Mouse (Mus musculus) midbrain, embryonic 11.5 days (tissue): Measurements from ENCODE around the gene Slc39a10. TPM values are rescaled to one million over a fixed set of nuclear protein-coding genes. Genes with fewer than 3 reads are reported as not detected.

ENCODE experiments used
- ATAC-seq: fragments of 200-750 bp; cut with Nextera tagmentation; 2 replicates; pipeline ENCODE4 v1.8.0; 2017; ENCODE audit warnings: moderate TSS enrichment, moderate library complexity; ENCODE audit not compliant: low FRiP score
- DNase-seq: peaks from one replicate; pipeline ENCODE4 v3.0.0; 2015; ENCODE audit warnings: low spot score; ENCODE audit errors: missing footprints
- H3K27ac ChIP-seq: fragments of 300-500 bp; sonication (generic); 2 replicates; pipeline ENCODE4 v1.5.1; 2014; ENCODE audit warnings: low read depth, low read length
- H3K27me3 ChIP-seq: fragments of 300-500 bp; sonication (generic); 2 replicates; pipeline ENCODE4 v1.6.1; 2014; ENCODE audit warnings: mild to moderate bottlenecking, low read length, moderate library complexity, mixed read lengths; ENCODE audit not compliant: control insufficient read depth, insufficient read depth
- H3K36me3 ChIP-seq: fragments of 300-500 bp; sonication (generic); 2 replicates; pipeline ENCODE4 v1.6.1; 2014; ENCODE audit warnings: mild to moderate bottlenecking, low read length, moderate library complexity, mixed read lengths; ENCODE audit not compliant: control insufficient read depth, insufficient read depth
- H3K4me1 ChIP-seq: fragments of 300-500 bp; sonication (generic); 2 replicates; pipeline ENCODE4 v1.6.1; 2014; ENCODE audit warnings: low read length; ENCODE audit not compliant: control insufficient read depth, insufficient read depth
- H3K4me2 ChIP-seq: fragments of 300-500 bp; sonication (generic); 2 replicates; pipeline ENCODE4 v1.6.1; 2014; ENCODE audit warnings: mild to moderate bottlenecking, moderate library complexity
- H3K4me3 ChIP-seq: fragments of 300-500 bp; sonication (generic); 2 replicates; pipeline ENCODE4 v1.5.1; 2014; ENCODE audit warnings: low read depth, low read length
- H3K9ac ChIP-seq: fragments of 300-500 bp; sonication (generic); 2 replicates; pipeline ENCODE4 v1.6.1; 2014; ENCODE audit warnings: low read length
- H3K9me3 ChIP-seq: fragments of 300-500 bp; sonication (generic); 2 replicates; pipeline ENCODE4 v1.6.1; 2016; ENCODE audit warnings: low read length; ENCODE audit not compliant: control insufficient read depth
- WGBS: fragments of 180-500 bp; shearing (Covaris S2); extraction: QIAGEN DNeasy Blood & Tissue Kit; methylation state at CpG from one replicate; pipeline ENCODE4 v1.1.7; 2014; 5-methylcytosine and 5-hydroxymethylcytosine counted together
- polyA plus RNA-seq: library from polyadenylated mRNA; unstranded; fragments of >200 nt; fragmentation: Nextera tagmentation; extraction: Ambion mirVana; gene quantifications from 2 replicates; pipeline ENCODE4 v1.2.1, GENCODE M21; 2014

Slc39a10 gene
- 84.7 and 93.5 TPM in 2 replicates for polyA plus RNA-seq

DNA sequence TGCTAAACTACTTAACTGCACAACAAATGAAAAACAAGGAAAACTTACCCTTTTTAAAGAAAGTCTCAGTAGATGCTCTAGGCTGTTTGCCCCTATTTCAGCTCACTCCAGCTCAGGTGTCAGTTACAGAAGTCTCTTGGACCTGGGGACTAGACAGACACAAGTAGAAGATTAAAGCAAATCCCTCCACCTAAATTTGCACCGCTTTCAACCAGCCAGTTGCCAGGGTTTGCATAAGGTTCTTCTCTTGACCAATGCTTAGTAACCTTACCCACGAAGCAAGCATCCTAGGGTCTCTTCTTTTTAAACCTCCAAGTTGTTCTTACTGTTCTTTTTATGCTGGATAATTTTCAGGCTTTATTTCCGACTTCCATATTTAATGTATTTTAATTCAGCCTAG is at the start of gene Slc39a10:
Gene Slc39a10, minus strand, starts transcription at position 101 of the 400 bp plus-strand sequence.
- no peak within 1 kb of the TSS for H3K4me3 ChIP-seq
- no peaks in the 10 kb centered on the region for H3K27me3 ChIP-seq
- DNase-seq (no peak), ATAC-seq (no peak)
- no peak within 1 kb of the TSS for H3K27ac ChIP-seq
- H3K9me3 ChIP-seq: no peaks in the 10 kb centered on the region
- H3K9ac ChIP-seq: no peak within 1 kb of the TSS
- 65% methylated on average over 3 of the region's 3 CpGs for WGBS
- H3K4me1 ChIP-seq: no peaks in the 10 kb centered on the region
- no peaks in the 10 kb centered on the region for H3K36me3 ChIP-seq
- H3K4me2 ChIP-seq: no peak within 1 kb of the TSS

DNA sequence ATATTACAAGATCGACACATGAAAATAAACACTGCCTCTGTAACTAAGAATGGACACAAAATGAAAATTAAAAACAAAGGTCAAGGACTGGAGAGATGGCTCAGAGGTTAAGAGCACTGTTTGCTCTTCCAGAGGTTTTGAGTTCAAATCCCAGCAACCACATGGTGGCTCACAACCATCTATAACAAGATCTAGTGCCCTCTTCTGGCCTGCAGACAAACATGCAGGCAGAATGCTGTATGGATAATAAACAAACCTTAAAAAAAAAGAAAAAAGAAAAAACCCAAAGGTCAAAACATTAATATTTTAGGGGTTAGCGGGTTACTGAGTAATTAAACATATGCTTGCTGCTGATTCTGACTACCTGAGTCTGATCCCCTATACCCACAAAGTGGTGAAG is 46.6 kb upstream of the Slc39a10 start:
- no peak overlapping the region for H3K4me2 ChIP-seq
- ATAC-seq (no peak), DNase-seq (no peak)
- H3K27ac ChIP-seq: no peak overlapping the region
- H3K4me1 ChIP-seq: no peaks in the 10 kb centered on the region
- no peak overlapping the region for H3K4me3 ChIP-seq
- 87% methylated on average over 2 of the region's 2 CpGs for WGBS
- H3K9ac ChIP-seq: no peak overlapping the region
- H3K27me3 ChIP-seq: no peaks in the 10 kb centered on the region
- no peaks in the 10 kb centered on the region for H3K36me3 ChIP-seq
- no peaks in the 10 kb centered on the region for H3K9me3 ChIP-seq

DNA sequence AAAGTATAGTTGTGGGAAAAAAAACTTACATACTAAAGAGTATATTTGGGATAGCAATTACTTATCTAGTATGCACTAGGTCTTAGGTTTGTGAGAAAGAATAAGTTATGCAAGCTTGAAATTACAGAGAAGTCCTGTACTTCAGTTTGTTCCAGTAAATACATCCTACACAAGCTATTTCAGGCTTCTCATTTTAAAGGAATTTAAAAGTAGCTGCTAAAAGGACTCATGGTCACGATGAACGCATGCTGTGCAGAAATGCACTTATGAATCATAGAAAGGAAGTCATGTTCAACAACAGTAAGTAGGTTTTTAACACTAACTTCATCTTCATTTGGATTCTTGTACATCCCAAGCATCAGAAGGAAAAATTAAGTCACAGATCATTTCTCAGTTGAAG is 45.0 kb upstream of the Slc39a10 start:
- Histone ChIP-seq H3K27me3 (no peaks in the 10 kb centered on the region), H3K36me3 (no peaks in the 10 kb centered on the region), H3K4me2 (no peak overlapping the region), H3K4me1 (no peaks in the 10 kb centered on the region), H3K9ac (no peak overlapping the region), H3K9me3 (no peaks in the 10 kb centered on the region), H3K4me3 (no peak overlapping the region), H3K27ac (no peak overlapping the region)
- DNase-seq (no peak), ATAC-seq (no peak)
- WGBS: 92% methylated on average over 2 of the region's 2 CpGs

DNA sequence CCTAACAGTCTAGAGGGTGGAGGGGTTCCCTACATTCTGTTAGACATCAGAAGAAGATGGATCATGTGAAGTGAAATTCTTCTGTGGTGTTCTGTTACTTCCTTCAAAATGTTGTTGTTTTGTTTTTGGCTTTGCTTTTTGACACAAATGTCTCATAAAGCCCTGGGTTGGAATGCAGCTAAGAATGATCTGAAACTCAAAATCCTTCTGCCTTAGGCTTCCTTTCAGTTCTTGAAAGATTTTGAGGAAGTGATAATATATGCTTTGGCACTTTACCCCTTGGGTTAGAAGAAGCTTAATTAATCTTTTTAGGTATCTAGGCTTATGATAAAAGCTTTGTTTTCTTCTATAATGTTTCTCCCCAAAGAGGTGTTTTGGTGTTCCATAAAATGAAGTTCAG is 34.5 kb upstream of the Slc39a10 start:
- Histone ChIP-seq H3K4me1 (no peaks in the 10 kb centered on the region), H3K36me3 (no peaks in the 10 kb centered on the region), H3K27me3 (no peaks in the 10 kb centered on the region), H3K27ac (no peak overlapping the region), H3K4me2 (no peak overlapping the region), H3K9ac (no peak overlapping the region), H3K9me3 (no peaks in the 10 kb centered on the region), H3K4me3 (no peak overlapping the region)
- DNase-seq (no peak), ATAC-seq (no peak)

DNA sequence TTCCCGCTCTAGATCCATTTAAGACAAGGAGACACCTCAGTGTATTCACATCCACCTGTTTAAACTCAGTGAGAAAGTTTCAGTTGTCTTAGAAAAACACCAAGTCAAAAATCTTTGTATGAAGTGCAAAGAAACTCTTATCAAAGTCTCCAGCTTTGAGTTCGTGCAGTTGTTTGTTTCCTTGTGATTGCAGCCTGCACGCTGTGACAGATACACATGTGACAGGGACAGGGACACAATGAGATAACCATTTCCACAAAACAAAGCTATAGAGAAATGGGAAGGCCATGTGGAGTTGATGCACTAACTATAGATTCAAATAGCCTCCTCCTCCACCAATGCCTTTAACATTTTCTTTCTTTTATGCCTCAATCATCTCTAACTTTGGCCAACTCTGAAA is 33.6 kb upstream of the Slc39a10 start:
- DNase-seq (no peak), ATAC-seq (no peak)
- no peak overlapping the region for H3K4me2 ChIP-seq
- no peaks in the 10 kb centered on the region for H3K36me3 ChIP-seq
- H3K9me3 ChIP-seq: no peaks in the 10 kb centered on the region
- no peak overlapping the region for H3K27ac ChIP-seq
- WGBS: 82% methylated on average over 3 of the region's 3 CpGs
- no peak overlapping the region for H3K9ac ChIP-seq
- no peaks in the 10 kb centered on the region for H3K4me1 ChIP-seq
- no peak overlapping the region for H3K4me3 ChIP-seq
- H3K27me3 ChIP-seq: no peaks in the 10 kb centered on the region

DNA sequence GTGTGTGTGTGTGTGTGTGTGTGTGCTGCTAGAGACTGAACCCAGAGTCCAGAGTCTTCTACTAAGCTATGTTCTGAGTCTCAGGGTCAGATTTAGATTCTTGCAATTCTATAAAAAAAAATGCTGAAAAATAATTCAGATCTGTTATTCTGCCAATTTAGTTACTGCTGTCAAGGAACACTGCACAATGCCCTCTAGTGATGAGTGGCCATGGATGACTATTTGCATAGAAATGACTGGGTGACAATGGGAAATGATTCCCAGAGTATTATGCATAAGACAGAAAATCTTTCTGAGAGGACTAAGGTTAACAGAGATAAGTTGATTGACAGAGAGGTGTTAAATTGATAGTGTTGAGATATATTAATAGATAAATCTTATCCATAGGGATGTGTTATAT is 32.3 kb upstream of the Slc39a10 start:
- H3K4me2 ChIP-seq: no peak overlapping the region
- H3K9ac ChIP-seq: no peak overlapping the region
- no peaks in the 10 kb centered on the region for H3K36me3 ChIP-seq
- no peak overlapping the region for H3K4me3 ChIP-seq
- no peak for ATAC-seq
- H3K27ac ChIP-seq: no peak overlapping the region
- DNase-seq: no peak
- H3K27me3 ChIP-seq: no peaks in the 10 kb centered on the region
- H3K4me1 ChIP-seq: no peaks in the 10 kb centered on the region
- H3K9me3 ChIP-seq: no peaks in the 10 kb centered on the region

DNA sequence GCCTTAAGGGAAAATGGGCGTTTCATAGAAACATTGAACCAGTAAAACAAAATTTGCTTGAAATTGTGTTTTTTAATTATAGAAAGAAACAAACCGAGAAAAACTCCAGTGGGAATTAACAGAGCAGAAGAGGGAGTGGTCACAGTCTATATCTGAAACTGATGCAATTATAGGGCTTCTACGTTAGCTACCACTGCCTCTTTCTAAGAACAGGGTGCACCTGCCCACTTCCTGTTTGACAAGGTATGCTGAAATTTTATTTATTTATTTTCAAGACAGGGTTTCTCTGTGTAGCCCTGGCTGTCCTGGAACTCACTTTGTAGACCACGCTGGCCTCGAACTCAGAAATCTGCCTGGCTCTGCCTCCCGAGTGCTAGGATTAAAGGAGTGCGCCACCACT is 30.3 kb upstream of the Slc39a10 start:
- Histone ChIP-seq H3K27me3 (no peaks in the 10 kb centered on the region), H3K36me3 (no peaks in the 10 kb centered on the region), H3K9ac (no peak overlapping the region), H3K4me3 (no peak overlapping the region), H3K27ac (no peak overlapping the region), H3K4me2 (no peak overlapping the region), H3K9me3 (no peaks in the 10 kb centered on the region), H3K4me1 (no peaks in the 10 kb centered on the region)
- ATAC-seq: no peak
- 91% methylated on average over 7 of the region's 7 CpGs for WGBS
- DNase-seq: no peak

DNA sequence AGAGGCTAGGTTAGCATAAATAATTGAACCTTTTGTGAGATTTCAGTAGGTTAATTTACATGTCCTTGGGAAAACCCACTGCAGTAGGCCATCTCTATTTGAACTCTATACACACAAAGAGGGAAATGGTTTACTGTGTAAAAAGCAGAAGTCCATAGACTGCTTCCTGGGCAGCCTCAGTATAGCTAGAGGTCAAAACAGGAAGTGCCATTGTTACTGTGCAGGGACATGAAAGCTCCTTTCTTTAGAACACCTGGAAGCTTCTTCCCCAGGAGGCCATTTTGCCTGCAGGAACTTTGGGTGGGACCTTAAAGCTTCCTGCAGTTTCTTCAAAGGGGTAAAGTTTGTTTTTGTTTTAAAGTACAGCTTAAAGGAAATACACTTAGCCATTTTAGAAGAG is 29.0 kb upstream of the Slc39a10 start:
- H3K4me3 ChIP-seq: no peak overlapping the region
- H3K36me3 ChIP-seq: no peaks in the 10 kb centered on the region
- no peak overlapping the region for H3K27ac ChIP-seq
- H3K27me3 ChIP-seq: no peaks in the 10 kb centered on the region
- H3K9ac ChIP-seq: no peak overlapping the region
- no peak for DNase-seq
- no peak for ATAC-seq
- H3K9me3 ChIP-seq: no peaks in the 10 kb centered on the region
- H3K4me1 ChIP-seq: no peaks in the 10 kb centered on the region
- H3K4me2 ChIP-seq: no peak overlapping the region

DNA sequence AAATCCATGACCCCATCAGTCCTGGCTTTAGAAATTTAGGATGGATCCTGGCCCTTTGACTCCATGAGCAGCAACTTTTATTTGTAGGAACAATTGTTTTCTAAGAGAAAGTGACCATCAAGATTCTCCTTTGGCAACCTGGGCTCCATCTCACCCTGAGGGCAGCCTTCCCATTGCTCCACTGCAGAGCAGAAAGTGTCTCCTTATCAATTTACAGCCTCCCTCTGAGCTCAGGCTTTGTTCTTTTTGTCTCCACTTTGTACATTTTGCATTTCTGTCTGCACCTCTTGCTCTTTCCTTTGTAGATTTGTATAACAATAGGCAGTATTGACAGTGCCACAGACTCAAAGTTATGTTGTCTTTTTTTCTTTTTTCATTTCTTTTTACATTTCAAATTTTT is 23.6 kb upstream of the Slc39a10 start:
- H3K4me2 ChIP-seq: no peak overlapping the region
- H3K36me3 ChIP-seq: no peaks in the 10 kb centered on the region
- no peaks in the 10 kb centered on the region for H3K4me1 ChIP-seq
- no peak for ATAC-seq
- no peak overlapping the region for H3K27ac ChIP-seq
- H3K4me3 ChIP-seq: no peak overlapping the region
- DNase-seq: no peak
- H3K9me3 ChIP-seq: no peaks in the 10 kb centered on the region
- H3K27me3 ChIP-seq: no peaks in the 10 kb centered on the region
- H3K9ac ChIP-seq: no peak overlapping the region

DNA sequence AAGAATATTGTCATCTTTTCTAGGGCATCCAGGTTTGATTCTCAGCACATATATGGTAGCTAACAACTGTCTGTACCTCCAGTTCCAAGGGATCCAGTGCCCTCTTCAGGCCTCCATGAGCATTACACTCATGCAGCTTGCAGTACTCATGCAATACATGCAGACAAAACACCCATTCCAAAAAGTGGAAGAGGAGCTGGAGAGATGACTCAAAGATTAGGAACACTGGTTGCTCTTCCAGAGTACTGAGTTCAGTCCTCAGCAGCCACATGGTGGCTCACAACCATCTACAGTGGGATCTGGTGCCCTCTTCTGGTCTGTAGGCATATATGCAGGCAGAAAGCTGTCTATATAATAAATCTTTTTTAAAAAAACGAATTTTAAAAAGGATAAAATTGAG is 21.7 kb upstream of the Slc39a10 start:
- no peak for ATAC-seq
- 41% methylated on average over 1 of the region's 1 CpGs for WGBS

More for the DNA sequence above, 21.7 kb upstream of the Slc39a10 start:
- Histone ChIP-seq H3K9me3 (no peaks in the 10 kb centered on the region), H3K4me2 (no peak overlapping the region), H3K4me3 (no peak overlapping the region), H3K4me1 (no peaks in the 10 kb centered on the region), H3K9ac (no peak overlapping the region), H3K36me3 (no peaks in the 10 kb centered on the region), H3K27me3 (no peaks in the 10 kb centered on the region), H3K27ac (no peak overlapping the region)
- no peak for DNase-seq
